Mouse (Mus musculus) R1 (cell line): ENCODE data around the gene Rgs8.

ENCODE experiments used
- DNase-seq: peaks from one replicate; pipeline ENCODE4 v3.0.0-alpha.2; 2018; ENCODE audit warnings: low read depth, low spot score

Gene Rgs8

GRCm38 (mm10) chr1:153741551-153742316 is 88.9 kb downstream of the Rgs8 start:
- no peak for DNase-seq

GRCm38 (mm10) chr1:153742374-153743155 is 89.7 kb downstream of the Rgs8 start:
- DNase-seq: peak; percentile 66

- no peak for DNase-seq
These were observed 93.4 kb downstream of the Rgs8 start for GRCm38 (mm10) chr1:153746119-153746670.

GRCm38 (mm10) chr1:153746728-153747127 is 93.9 kb downstream of the Rgs8 start:
- peak; percentile 76 for DNase-seq

GRCm38 (mm10) chr1:153747861-153748530 is 95.2 kb downstream of the Rgs8 start:
- no peak for DNase-seq

GRCm38 (mm10) chr1:153748549-153748948 is 95.7 kb downstream of the Rgs8 start:
- peak; percentile 27 for DNase-seq

- DNase-seq: peak; percentile 92
These were observed 96.5 kb downstream of the Rgs8 start, which contains the start of gene Rnasel for GRCm38 (mm10) chr1:153749211-153749801. TSS of gene Rnasel (plus strand) at chr1:153749426.
